Mouse (Mus musculus) liver, embryonic 11.5 days (tissue): ENCODE data around the gene Ciz1. TPM values are rescaled to one million over a fixed set of nuclear protein-coding genes. Genes with fewer than 3 reads are reported as not detected.
A peak's percentile ranks its signal among the peaks of the same experiment; 100 is the strongest.

Source experiments
- ATAC-seq: fragments of 200-750 bp; cut with Nextera tagmentation; replicated peaks from 2 replicates; pipeline ENCODE4 v1.8.0; 2017; ENCODE audit warnings: moderate number of reproducible peaks, mild to moderate bottlenecking, moderate TSS enrichment, moderate library complexity; ENCODE audit not compliant: low FRiP score
- DNase-seq: peaks from one replicate; pipeline ENCODE4 v3.0.0-alpha.2; 2017; ENCODE audit warnings: low spot score
- H3K27ac ChIP-seq: fragments of 300-500 bp; sonication (generic); 2 replicates; pipeline ENCODE4 v1.5.1; 2014; ENCODE audit warnings: mild to moderate bottlenecking, low read depth, low read length, control low read depth
- H3K27me3 ChIP-seq: fragments of 300-500 bp; sonication (generic); replicated peaks from 2 replicates; pipeline ENCODE4 v1.6.1; 2014; ENCODE audit warnings: low read length, mixed read lengths; ENCODE audit not compliant: control insufficient read depth, insufficient read depth
- H3K36me3 ChIP-seq: fragments of 300-500 bp; sonication (generic); 2 replicates; pipeline ENCODE4 v1.6.1; 2014; ENCODE audit warnings: mild to moderate bottlenecking, low read length, moderate library complexity, mixed read lengths; ENCODE audit not compliant: control insufficient read depth, insufficient read depth
- H3K4me1 ChIP-seq: fragments of 300-500 bp; sonication (generic); replicated peaks from 2 replicates; pipeline ENCODE4 v1.6.1; 2014; ENCODE audit warnings: low read length, mixed read lengths; ENCODE audit not compliant: control insufficient read depth, insufficient read depth
- H3K4me2 ChIP-seq: fragments of 300-500 bp; sonication (generic); 2 replicates; pipeline ENCODE4 v1.6.1; 2014; ENCODE audit warnings: mild to moderate bottlenecking, control low read depth, moderate library complexity
- H3K4me3 ChIP-seq: fragments of 300-500 bp; sonication (generic); 2 replicates; pipeline ENCODE4 v1.5.1; 2014; ENCODE audit warnings: low read depth, low read length, control low read depth
- H3K9ac ChIP-seq: fragments of 300-500 bp; sonication (generic); 2 replicates; pipeline ENCODE4 v1.6.1; 2014; ENCODE audit warnings: low read depth, low read length, control low read depth
- H3K9me3 ChIP-seq: fragments of 300-500 bp; sonication (generic); 2 replicates; pipeline ENCODE4 v1.6.1; 2016; ENCODE audit warnings: low read length, inconsistent platforms, mixed read lengths; ENCODE audit not compliant: control insufficient read depth
- WGBS: fragments of 180-500 bp; shearing (Covaris S2); extraction: QIAGEN DNeasy Blood & Tissue Kit; methylation state at CpG from one replicate; pipeline ENCODE4 v1.1.7; 2014; 5-methylcytosine and 5-hydroxymethylcytosine counted together
- polyA plus RNA-seq: library from polyadenylated mRNA; unstranded; fragments of >200 nt; fragmentation: Nextera tagmentation; extraction: Ambion mirVana; gene quantifications from 2 replicates; pipeline ENCODE4 v1.2.1, GENCODE M21; 2014

Ciz1 gene
- polyA plus RNA-seq, 1 experiment from 2014 or later = 45.5 TPM

- H3K27me3 ChIP-seq = no peaks in the 10 kb centered on the region
Measured at GRCm38 (mm10) chr2:32374191-32374590, 22.1 kb downstream of the Ciz1 start.

GRCm38 (mm10) chr2:32375317-32375940 is 23.3 kb downstream of the Ciz1 start:
- H3K27me3 ChIP-seq = no peaks in the 10 kb centered on the region

More at GRCm38 (mm10) chr2:32374191-32374590, 22.1 kb downstream of the Ciz1 start:
- WGBS = 88% methylated on average over 10 of the region's 10 CpGs
- H3K36me3 ChIP-seq = peaks cover 54% of the 10 kb centered on the region
- no peaks in the 10 kb centered on the region for H3K4me1 ChIP-seq
- ATAC-seq (no peak), DNase-seq (no peak)
- no peak overlapping the region for H3K9ac ChIP-seq
- H3K4me3 ChIP-seq = no peak overlapping the region
- no peaks in the 10 kb centered on the region for H3K9me3 ChIP-seq
- H3K27ac ChIP-seq = no peak overlapping the region
- H3K4me2 ChIP-seq = no peak overlapping the region

GRCm38 (mm10) chr2:32376963-32377362 is 24.8 kb downstream of the Ciz1 start:
- DNase-seq (no peak), ATAC-seq (no peak)
- Histone ChIP-seq H3K9ac (no peak overlapping the region), H3K36me3 (peaks cover 41% of the 10 kb centered on the region), H3K27me3 (no peaks in the 10 kb centered on the region), H3K27ac (no peak overlapping the region), H3K9me3 (no peaks in the 10 kb centered on the region), H3K4me2 (no peak overlapping the region), H3K4me3 (no peak overlapping the region), H3K4me1 (peaks cover 5% of the 10 kb centered on the region)
- WGBS = 92% methylated on average over 10 of the region's 10 CpGs

More at GRCm38 (mm10) chr2:32375317-32375940, 23.3 kb downstream of the Ciz1 start:
- no peak overlapping the region for H3K27ac ChIP-seq
- peaks cover 50% of the 10 kb centered on the region for H3K36me3 ChIP-seq
- no peak overlapping the region for H3K4me2 ChIP-seq
- H3K9ac ChIP-seq = no peak overlapping the region
- H3K9me3 ChIP-seq = no peaks in the 10 kb centered on the region
- H3K4me1 ChIP-seq = no peaks in the 10 kb centered on the region
- H3K4me3 ChIP-seq = no peak overlapping the region
- ATAC-seq (no peak), DNase-seq (no peak)
- 86% methylated on average over 13 of the region's 13 CpGs for WGBS

- no peak overlapping the region for H3K27ac ChIP-seq
- H3K4me2 ChIP-seq = no peak overlapping the region
- no peaks in the 10 kb centered on the region; the same call in 1 of the 2 replicates for H3K27me3 ChIP-seq
- WGBS = 90% methylated on average over 7 of the region's 7 CpGs
- H3K9me3 ChIP-seq = no peaks in the 10 kb centered on the region
- DNase-seq (no peak), ATAC-seq (no peak)
- H3K4me3 ChIP-seq = no peak overlapping the region
- H3K36me3 ChIP-seq = peaks cover 27% of the 10 kb centered on the region
- H3K4me1 ChIP-seq = peaks cover 5% of the 10 kb centered on the region
- no peak overlapping the region for H3K9ac ChIP-seq
Measured at GRCm38 (mm10) chr2:32380001-32380500, 27.9 kb downstream of the Ciz1 start.

- H3K27ac ChIP-seq = no peak overlapping the region
- DNase-seq = no peak
- peaks cover 5% of the 10 kb centered on the region for H3K4me1 ChIP-seq
- under 1% methylated on average over 27 of the region's 27 CpGs for WGBS
- peak overlapping the region; percentile 95 for H3K4me2 ChIP-seq
- ATAC-seq = peak; percentile 21
- H3K4me3 ChIP-seq = peak overlapping the region; percentile 60
- H3K9me3 ChIP-seq = no peaks in the 10 kb centered on the region
- H3K9ac ChIP-seq = peak overlapping the region; percentile 64
- peaks cover 20% of the 10 kb centered on the region for H3K36me3 ChIP-seq
- no peaks in the 10 kb centered on the region; the same call in 1 of the 2 replicates for H3K27me3 ChIP-seq
Measured at GRCm38 (mm10) chr2:32381141-32381774, 29.1 kb downstream of the Ciz1 start.

GRCm38 (mm10) chr2:32381775-32382223 is 29.7 kb downstream of the Ciz1 start, which contains the start of gene 1110008P14Rik:
Gene 1110008P14Rik (minus strand): TSS chr2:32381938.
- H3K27ac ChIP-seq = no peak within 1 kb of the TSS
- WGBS = under 1% methylated on average over 41 of the region's 47 CpGs

GRCm38 (mm10) chr2:32382689-32383088 is 30.6 kb downstream of the Ciz1 start:
- WGBS = 70% methylated on average over 2 of the region's 2 CpGs
- DNase-seq = no peak
- ATAC-seq = no peak
- no peak overlapping the region for H3K27ac ChIP-seq
- peaks cover 13% of the 10 kb centered on the region for H3K36me3 ChIP-seq
- H3K27me3 ChIP-seq = no peaks in the 10 kb centered on the region; the same call in 1 of the 2 replicates
- no peaks in the 10 kb centered on the region for H3K9me3 ChIP-seq
- H3K4me2 ChIP-seq = no peak overlapping the region
- H3K9ac ChIP-seq = no peak overlapping the region
- H3K4me3 ChIP-seq = no peak overlapping the region
- H3K4me1 ChIP-seq = peaks cover 5% of the 10 kb centered on the region

More at GRCm38 (mm10) chr2:32381775-32382223, 29.7 kb downstream of the Ciz1 start, which contains the start of gene 1110008P14Rik:
- peak; percentile 94 for ATAC-seq
- peaks cover 5% of the 10 kb centered on the region for H3K4me1 ChIP-seq
- peak within 1 kb of the TSS; percentile 95 for H3K4me2 ChIP-seq
- DNase-seq = peak; percentile 93
- H3K4me3 ChIP-seq = peak within 1 kb of the TSS; percentile 60
- H3K36me3 ChIP-seq = peaks cover 15% of the 10 kb centered on the region
- H3K9ac ChIP-seq = peak within 1 kb of the TSS; percentile 64
- H3K9me3 ChIP-seq = no peaks in the 10 kb centered on the region
- no peaks in the 10 kb centered on the region; the same call in 1 of the 2 replicates for H3K27me3 ChIP-seq

- H3K36me3 ChIP-seq = no peaks in the 10 kb centered on the region
- no peaks in the 10 kb centered on the region for H3K4me1 ChIP-seq
- H3K27ac ChIP-seq = no peak within 1 kb of the TSS
- no peak for ATAC-seq
- 59% methylated on average over 5 of the region's 5 CpGs for WGBS
- no peaks in the 10 kb centered on the region for H3K9me3 ChIP-seq
- H3K27me3 ChIP-seq = no peaks in the 10 kb centered on the region
- H3K9ac ChIP-seq = no peak within 1 kb of the TSS
- no peak for DNase-seq
- H3K4me3 ChIP-seq = no peak within 1 kb of the TSS
- no peak within 1 kb of the TSS for H3K4me2 ChIP-seq
Measured at GRCm38 (mm10) chr2:32387706-32388490, 35.8 kb downstream of the Ciz1 start, which contains the start of gene Lcn2. Gene Lcn2 (minus strand): TSS chr2:32388252.
